Mouse (Mus musculus) embryonic facial prominence, embryonic 13.5 days (tissue): ENCODE data around the gene Nckap5. TPM values are rescaled to one million over a fixed set of nuclear protein-coding genes. Genes with fewer than 3 reads are reported as not detected.
"Not testable (repeated sequence)": the region's sequence is repeated elsewhere in the genome, so short reads cannot be mapped to it uniquely, and the experiment has no call there.

Experiments used
- ATAC-seq: fragments of 200-750 bp; cut with Nextera tagmentation; 2 replicates; pipeline ENCODE4 v1.8.0; 2017; ENCODE audit warnings: low read depth; ENCODE audit not compliant: insufficient number of reproducible peaks, insufficient read depth, low FRiP score, low TSS enrichment
- H3K27ac ChIP-seq: fragments of 300-500 bp; sonication (generic); 2 replicates; pipeline ENCODE4 v1.5.1; 2015; ENCODE audit warnings: moderate library complexity, mild to moderate bottlenecking, inconsistent platforms
- H3K27me3 ChIP-seq: fragments of 300-500 bp; sonication (generic); 2 replicates; pipeline ENCODE4 v1.6.1; 2015; ENCODE audit warnings: mild to moderate bottlenecking, inconsistent platforms
- H3K36me3 ChIP-seq: fragments of 300-500 bp; sonication (generic); 2 replicates; pipeline ENCODE4 v1.6.1; 2015; ENCODE audit warnings: mild to moderate bottlenecking, inconsistent platforms
- H3K4me1 ChIP-seq: fragments of 300-500 bp; sonication (generic); 2 replicates; pipeline ENCODE4 v1.6.1; 2015; ENCODE audit warnings: inconsistent platforms
- H3K4me2 ChIP-seq: fragments of 300-500 bp; sonication (generic); 2 replicates; pipeline ENCODE4 v1.6.1; 2015; ENCODE audit warnings: moderate library complexity, mild to moderate bottlenecking, inconsistent platforms
- H3K4me3 ChIP-seq: fragments of 300-500 bp; sonication (generic); 2 replicates; pipeline ENCODE4 v1.5.1; 2015; ENCODE audit warnings: mild to moderate bottlenecking, inconsistent platforms
- H3K9ac ChIP-seq: fragments of 300-500 bp; sonication (generic); 2 replicates; pipeline ENCODE4 v1.6.1; 2015; ENCODE audit warnings: mild to moderate bottlenecking, inconsistent platforms
- H3K9me3 ChIP-seq: fragments of 300-500 bp; sonication (generic); 2 replicates; pipeline ENCODE4 v1.6.1; 2016; ENCODE audit warnings: inconsistent platforms
- WGBS: fragments of 180-500 bp; shearing (Covaris S2); methylation state at CpG from one replicate; pipeline ENCODE4 v1.1.7; 2015; ENCODE audit warnings: mixed read lengths; 5-methylcytosine and 5-hydroxymethylcytosine counted together
- polyA plus RNA-seq: library from polyadenylated mRNA; unstranded; fragments of >200 nt; fragmentation: Nextera tagmentation; extraction: Ambion mirVana; gene quantifications from 2 replicates; pipeline ENCODE4 v1.2.1, GENCODE M21; 2015

Nckap5 gene
- polyA plus RNA-seq, 1 experiment from 2014 or later, result 11.3 TPM

DNA sequence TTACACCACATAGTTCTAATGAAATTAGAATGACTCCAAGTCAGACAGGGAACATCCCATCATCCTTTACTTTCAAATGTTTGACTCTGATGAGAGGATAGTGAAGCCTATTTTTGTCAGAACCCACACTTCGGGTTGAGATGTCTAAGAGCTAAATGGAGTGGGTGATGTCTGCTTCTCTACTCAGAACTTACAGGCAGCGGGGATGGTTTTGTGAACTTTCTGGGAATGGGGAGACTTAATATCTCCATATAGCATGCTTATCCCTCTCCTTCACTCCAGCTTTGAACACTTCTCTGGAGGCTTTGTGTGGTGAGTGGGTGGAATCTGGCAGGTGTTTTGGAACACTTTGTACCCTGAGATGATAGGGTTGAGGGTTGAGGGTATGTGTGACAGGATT is 698.3 kb downstream of the Nckap5 start:
- Histone ChIP-seq H3K27me3 (no peaks in the 10 kb centered on the region), H3K9ac (no peak overlapping the region), H3K4me2 (no peak overlapping the region), H3K4me3 (no peak overlapping the region), H3K9me3 (no peaks in the 10 kb centered on the region), H3K27ac (no peak overlapping the region), H3K4me1 (no peaks in the 10 kb centered on the region), H3K36me3 (no peaks in the 10 kb centered on the region)
- WGBS, result 89% methylated on average over 2 of the region's 2 CpGs
- ATAC-seq, result no peak

DNA sequence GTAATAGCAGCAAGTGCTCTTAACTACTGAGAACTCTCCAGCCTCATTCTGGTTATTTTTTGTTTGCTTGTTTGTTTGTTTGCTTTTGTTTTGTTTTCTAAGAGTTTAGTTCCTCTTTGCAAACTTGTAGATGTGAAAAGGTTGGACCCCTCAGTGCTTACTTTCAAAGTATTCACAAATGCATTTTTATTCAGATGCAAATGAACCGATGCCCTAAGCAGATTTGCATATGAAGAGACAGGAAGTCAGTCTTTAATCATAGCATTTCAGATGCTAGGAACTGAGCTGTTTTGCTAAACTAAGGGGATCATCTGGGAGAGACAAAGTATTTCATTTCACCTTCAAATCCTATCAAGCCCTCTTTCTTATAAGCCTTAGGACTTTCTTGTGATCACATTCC is 701.5 kb downstream of the Nckap5 start:
- 33% methylated on average over 1 of the region's 1 CpGs for WGBS
- no peaks in the 10 kb centered on the region for H3K27me3 ChIP-seq
- ATAC-seq, result no peak

DNA sequence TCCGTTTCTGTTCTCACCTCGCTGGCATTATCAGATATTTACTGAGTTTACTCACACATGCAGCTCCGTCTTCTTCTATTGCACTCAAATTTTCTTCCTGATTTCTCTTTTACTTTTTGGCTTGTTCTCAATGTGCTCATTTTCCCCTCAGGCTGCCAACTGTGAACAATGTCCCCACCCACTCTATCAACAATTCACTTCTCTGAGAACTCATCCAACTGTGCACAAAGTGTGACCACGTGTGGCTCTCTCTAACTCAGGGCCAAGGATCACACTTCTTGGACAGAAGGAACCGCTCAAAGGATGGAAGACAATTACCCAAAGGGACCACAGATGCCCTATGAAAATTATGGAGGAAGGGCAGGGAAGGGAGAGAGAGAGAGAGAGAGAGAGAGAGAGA is 707.5 kb downstream of the Nckap5 start:
- Histone ChIP-seq H3K4me3 (no peak overlapping the region), H3K4me1 (no peaks in the 10 kb centered on the region), H3K27ac (no peak overlapping the region), H3K9me3 (no peaks in the 10 kb centered on the region), H3K9ac (no peak overlapping the region), H3K4me2 (no peak overlapping the region), H3K27me3 (no peaks in the 10 kb centered on the region), H3K36me3 (no peaks in the 10 kb centered on the region)
- WGBS, result 71% methylated on average over 5 of the region's 5 CpGs
- no peak for ATAC-seq

More for the DNA sequence above, 701.5 kb downstream of the Nckap5 start:
- Histone ChIP-seq H3K36me3 (no peaks in the 10 kb centered on the region), H3K9me3 (no peaks in the 10 kb centered on the region), H3K27ac (no peak overlapping the region), H3K4me2 (no peak overlapping the region), H3K4me3 (no peak overlapping the region), H3K9ac (no peak overlapping the region), H3K4me1 (no peaks in the 10 kb centered on the region)

DNA sequence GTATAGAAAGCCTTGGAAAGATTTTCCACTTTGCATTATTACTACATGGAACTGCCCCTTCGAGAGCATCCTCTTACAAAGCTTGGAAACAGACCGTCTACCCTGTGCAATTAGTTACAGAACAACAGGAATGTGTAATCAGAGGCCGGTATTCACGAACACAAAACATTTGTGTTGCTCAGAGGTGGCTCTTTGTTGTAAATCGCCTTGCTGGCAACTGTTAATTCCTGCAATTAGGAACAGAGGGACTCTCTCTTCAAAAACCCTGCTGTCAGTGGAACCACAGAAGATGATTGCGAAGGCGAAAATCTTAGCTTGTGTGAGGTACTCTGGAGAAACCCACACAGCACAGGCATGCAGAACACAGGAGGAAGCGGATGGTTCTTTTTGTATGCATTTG is 710.1 kb downstream of the Nckap5 start:
- Histone ChIP-seq H3K4me3 (no peak overlapping the region), H3K4me1 (no peaks in the 10 kb centered on the region), H3K4me2 (no peak overlapping the region), H3K27me3 (no peaks in the 10 kb centered on the region), H3K9ac (no peak overlapping the region), H3K9me3 (no peaks in the 10 kb centered on the region), H3K27ac (no peak overlapping the region), H3K36me3 (no peaks in the 10 kb centered on the region)
- 26% methylated on average over 8 of the region's 8 CpGs for WGBS
- no peak for ATAC-seq

DNA sequence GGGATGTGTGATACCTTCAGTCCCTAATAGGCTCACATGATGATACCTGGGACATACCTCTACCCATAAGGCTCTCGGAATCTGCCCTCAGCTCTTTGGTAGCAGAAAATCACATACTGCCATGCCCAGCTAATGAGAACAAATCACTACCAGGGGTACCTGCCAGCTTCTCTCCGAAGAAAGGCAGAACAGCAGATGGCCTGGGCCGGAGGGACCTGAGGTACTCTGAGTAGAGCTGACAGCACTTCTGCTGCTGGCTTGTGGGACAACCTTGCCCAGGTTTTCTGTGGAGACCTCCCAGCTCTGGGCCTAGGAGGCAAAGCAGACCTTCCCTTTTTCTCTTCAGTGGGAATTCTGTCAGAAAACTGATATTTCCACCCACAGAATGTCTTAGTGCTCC is 714.6 kb downstream of the Nckap5 start:
- H3K4me2 ChIP-seq, result no peak overlapping the region
- no peaks in the 10 kb centered on the region for H3K4me1 ChIP-seq
- no peak overlapping the region for H3K9ac ChIP-seq
- H3K4me3 ChIP-seq, result no peak overlapping the region
- WGBS, result 75% methylated on average over 3 of the region's 3 CpGs
- ATAC-seq, result no peak
- no peaks in the 10 kb centered on the region for H3K9me3 ChIP-seq
- H3K27ac ChIP-seq, result no peak overlapping the region
- no peaks in the 10 kb centered on the region for H3K36me3 ChIP-seq
- no peaks in the 10 kb centered on the region for H3K27me3 ChIP-seq

DNA sequence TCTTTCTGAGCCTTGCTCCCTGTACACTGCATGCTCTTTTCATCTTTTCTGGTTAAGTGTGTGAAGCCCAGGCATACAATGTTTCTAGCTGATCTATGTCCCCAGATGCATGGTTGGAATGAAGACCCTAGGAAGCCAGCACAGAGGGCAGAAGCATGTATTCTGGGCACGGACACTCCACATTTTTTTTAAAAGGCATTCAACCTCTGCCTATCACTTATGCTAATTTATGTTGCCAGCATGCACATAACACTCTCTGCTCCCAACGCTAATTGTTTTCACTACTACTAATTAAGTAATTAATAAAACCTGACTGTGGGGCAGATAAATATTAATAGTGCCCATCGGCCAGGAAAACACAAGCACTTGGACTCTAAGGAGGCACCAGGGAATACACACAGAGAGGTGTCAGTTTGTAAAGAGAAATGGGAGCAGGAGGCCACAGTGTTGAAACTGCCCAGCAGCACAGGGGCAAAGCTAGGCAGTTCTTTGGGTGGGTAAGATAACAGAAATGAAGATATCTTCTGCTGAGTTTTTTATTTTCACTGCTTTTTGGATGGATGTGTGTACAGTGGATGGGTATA is 724.8 kb downstream of the Nckap5 start:
- no peaks in the 10 kb centered on the region for H3K4me1 ChIP-seq
- WGBS, result 86% methylated on average over 3 of the region's 3 CpGs

DNA sequence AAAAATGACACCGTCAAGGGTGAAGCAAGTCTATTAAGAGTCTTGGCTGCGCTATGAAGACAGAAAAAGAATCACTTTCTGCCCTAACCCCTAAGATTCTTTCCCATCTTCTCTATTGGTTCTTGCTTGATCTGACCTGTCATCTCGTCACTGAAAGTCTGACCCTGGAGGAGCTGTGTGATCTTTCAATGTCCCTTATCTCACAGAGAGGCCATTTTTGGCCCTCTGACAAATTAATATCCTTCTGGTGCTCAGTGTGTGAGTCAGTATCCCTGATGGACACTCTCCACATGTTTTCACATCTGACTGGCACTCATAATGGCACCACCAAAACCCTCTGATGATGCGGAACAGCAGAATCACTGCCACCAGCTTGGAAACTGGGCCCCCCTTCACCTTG is 736.3 kb downstream of the Nckap5 start:
- Histone ChIP-seq H3K9ac (no peak overlapping the region), H3K27ac (no peak overlapping the region), H3K9me3 (no peaks in the 10 kb centered on the region), H3K4me2 (no peak overlapping the region), H3K4me1 (no peaks in the 10 kb centered on the region), H3K4me3 (no peak overlapping the region), H3K27me3 (no peaks in the 10 kb centered on the region), H3K36me3 (no peaks in the 10 kb centered on the region)
- ATAC-seq, result no peak
- WGBS, result 92% methylated on average over 4 of the region's 4 CpGs

More for the DNA sequence above, 724.8 kb downstream of the Nckap5 start:
- Histone ChIP-seq H3K36me3 (no peaks in the 10 kb centered on the region), H3K4me3 (no peak overlapping the region), H3K9me3 (no peaks in the 10 kb centered on the region), H3K27me3 (no peaks in the 10 kb centered on the region), H3K4me2 (no peak overlapping the region), H3K27ac (no peak overlapping the region), H3K9ac (no peak overlapping the region)
- ATAC-seq, result no peak

DNA sequence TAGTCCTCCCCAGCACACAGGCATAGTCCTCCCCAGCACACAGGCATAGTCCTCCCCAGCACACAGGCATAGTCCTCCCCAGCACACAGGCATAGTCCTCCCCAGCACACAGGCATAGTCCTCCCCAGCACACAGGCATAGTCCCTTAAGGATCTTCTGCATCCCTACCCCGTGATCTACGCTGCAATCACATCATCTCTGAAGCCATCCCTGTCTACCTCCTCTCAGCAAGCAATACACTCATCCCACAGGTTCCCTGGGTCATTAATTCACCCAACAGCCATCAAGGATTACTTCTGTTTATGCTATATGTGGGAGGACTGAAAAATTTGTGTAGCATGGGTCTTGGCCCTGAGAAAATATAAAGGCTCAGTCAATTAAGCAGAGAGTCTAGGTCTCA is 738.6 kb downstream of the Nckap5 start:
- 90% methylated on average over 2 of the region's 2 CpGs for WGBS
- not testable (repeated sequence) for H3K4me1 ChIP-seq

DNA sequence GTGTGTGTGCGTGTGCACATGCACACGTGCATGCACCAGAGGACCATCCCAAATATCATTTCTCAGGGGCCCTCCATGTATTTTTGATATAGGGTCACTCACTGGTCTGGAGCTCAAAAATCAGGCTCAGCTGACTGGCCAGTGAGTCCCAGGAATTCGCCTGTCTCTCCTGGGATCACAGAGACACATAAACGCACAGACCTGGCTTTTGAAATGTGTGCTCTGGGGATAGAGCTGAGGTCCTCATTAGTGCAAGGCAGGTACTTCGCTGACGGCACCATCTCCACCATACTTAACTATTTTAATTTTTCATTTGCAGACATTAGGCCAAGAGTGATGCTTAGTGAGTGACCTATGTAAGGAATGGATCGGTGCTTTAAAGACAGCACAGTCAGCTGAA is 743.4 kb downstream of the Nckap5 start:
- ATAC-seq, result no peak
- WGBS, result 86% methylated on average over 7 of the region's 7 CpGs
- no peaks in the 10 kb centered on the region for H3K4me1 ChIP-seq

More for the DNA sequence above, 738.6 kb downstream of the Nckap5 start:
- not testable (repeated sequence) for H3K4me2 ChIP-seq, H3K9ac ChIP-seq, H3K36me3 ChIP-seq, H3K27ac ChIP-seq, H3K9me3 ChIP-seq, H3K27me3 ChIP-seq, H3K4me3 ChIP-seq, ATAC-seq

DNA sequence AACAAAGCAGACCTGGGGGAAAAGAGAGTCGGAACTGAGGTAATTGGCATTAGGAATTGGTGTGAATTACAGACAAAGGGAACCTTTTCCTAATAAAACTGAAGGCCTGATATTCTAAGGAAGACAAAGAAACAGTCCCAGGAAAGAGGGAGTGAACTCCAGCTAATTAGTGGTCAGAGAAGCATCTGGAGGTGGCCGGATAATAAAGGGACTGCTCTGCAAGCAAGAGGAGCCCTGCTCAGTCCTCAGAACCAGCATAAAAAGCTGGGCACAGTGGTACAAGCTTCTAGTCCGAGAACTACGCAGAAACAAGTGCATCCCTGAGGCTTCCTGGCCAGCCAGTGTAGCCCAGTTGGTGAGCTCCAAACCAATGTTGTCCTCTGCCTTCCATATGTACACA is 754.3 kb downstream of the Nckap5 start:
- no peak overlapping the region for H3K4me2 ChIP-seq
- H3K27ac ChIP-seq, result no peak overlapping the region
- 31% methylated on average over 4 of the region's 4 CpGs for WGBS
- no peaks in the 10 kb centered on the region for H3K4me1 ChIP-seq
- H3K36me3 ChIP-seq, result no peaks in the 10 kb centered on the region
- no peak for ATAC-seq
- H3K27me3 ChIP-seq, result no peaks in the 10 kb centered on the region
- H3K4me3 ChIP-seq, result no peak overlapping the region
- H3K9ac ChIP-seq, result no peak overlapping the region
- no peaks in the 10 kb centered on the region for H3K9me3 ChIP-seq

More for the DNA sequence above, 743.4 kb downstream of the Nckap5 start:
- no peak overlapping the region for H3K4me2 ChIP-seq
- H3K4me3 ChIP-seq, result no peak overlapping the region
- no peak overlapping the region for H3K27ac ChIP-seq
- no peaks in the 10 kb centered on the region for H3K9me3 ChIP-seq
- no peak overlapping the region for H3K9ac ChIP-seq
- no peaks in the 10 kb centered on the region for H3K27me3 ChIP-seq
- no peaks in the 10 kb centered on the region for H3K36me3 ChIP-seq

DNA sequence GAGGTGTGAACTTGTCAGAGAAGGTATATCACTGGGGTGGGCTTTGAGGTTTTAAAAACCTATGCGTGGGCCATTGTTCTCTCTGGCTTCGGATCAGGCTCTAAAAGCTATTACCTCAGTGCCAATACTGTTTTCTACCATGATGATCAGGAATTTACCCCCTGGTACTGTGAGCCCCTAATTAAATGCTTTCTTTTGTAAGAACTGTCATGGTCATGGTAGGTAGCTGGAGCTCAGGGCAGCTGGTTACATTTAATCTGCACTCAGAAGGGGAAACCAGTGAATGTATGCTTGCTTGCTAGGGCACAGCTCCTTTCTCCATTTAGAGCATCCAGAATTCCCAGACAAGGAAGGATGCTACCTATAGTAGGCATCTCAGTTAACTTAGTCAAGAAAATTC is 759.7 kb downstream of the Nckap5 start:
- no peak overlapping the region for H3K27ac ChIP-seq
- H3K4me2 ChIP-seq, result no peak overlapping the region
- H3K9ac ChIP-seq, result no peak overlapping the region
- no peaks in the 10 kb centered on the region for H3K27me3 ChIP-seq
- H3K4me3 ChIP-seq, result no peak overlapping the region
- H3K36me3 ChIP-seq, result no peaks in the 10 kb centered on the region
- H3K4me1 ChIP-seq, result no peaks in the 10 kb centered on the region
- ATAC-seq, result no peak
- no peaks in the 10 kb centered on the region for H3K9me3 ChIP-seq
- WGBS, result 81% methylated on average over 2 of the region's 2 CpGs

DNA sequence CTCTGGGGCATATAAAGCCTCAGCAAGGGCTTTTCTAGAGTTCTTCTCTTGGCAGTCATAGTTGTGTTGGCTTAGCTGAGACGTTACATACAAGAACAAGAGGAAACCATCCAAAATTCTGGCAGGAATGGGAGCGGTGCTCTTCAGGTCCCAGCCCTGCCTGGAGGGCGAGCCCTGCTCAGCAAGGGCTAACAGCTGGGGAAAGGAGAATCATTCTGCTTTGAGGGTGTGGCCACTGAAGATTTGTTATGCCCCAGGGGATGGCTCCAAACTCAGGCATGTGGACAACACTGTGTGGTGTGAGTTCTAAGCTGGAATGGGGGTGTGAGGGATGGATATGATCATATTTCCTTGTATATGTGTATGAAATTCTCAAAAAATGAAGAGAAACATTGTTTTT is 779.1 kb downstream of the Nckap5 start:
- no peak for ATAC-seq
- no peak overlapping the region for H3K4me3 ChIP-seq
- H3K4me1 ChIP-seq, result 0 out of 2 replicates have a peak, but pooled peaks cover 4% of the 10 kb centered on the region
- H3K9ac ChIP-seq, result no peak overlapping the region
- no peaks in the 10 kb centered on the region for H3K36me3 ChIP-seq
- no peaks in the 10 kb centered on the region for H3K27me3 ChIP-seq
- 51% methylated on average over 3 of the region's 3 CpGs for WGBS
- H3K9me3 ChIP-seq, result no peaks in the 10 kb centered on the region
- H3K4me2 ChIP-seq, result no peak overlapping the region
- H3K27ac ChIP-seq, result no peak overlapping the region

DNA sequence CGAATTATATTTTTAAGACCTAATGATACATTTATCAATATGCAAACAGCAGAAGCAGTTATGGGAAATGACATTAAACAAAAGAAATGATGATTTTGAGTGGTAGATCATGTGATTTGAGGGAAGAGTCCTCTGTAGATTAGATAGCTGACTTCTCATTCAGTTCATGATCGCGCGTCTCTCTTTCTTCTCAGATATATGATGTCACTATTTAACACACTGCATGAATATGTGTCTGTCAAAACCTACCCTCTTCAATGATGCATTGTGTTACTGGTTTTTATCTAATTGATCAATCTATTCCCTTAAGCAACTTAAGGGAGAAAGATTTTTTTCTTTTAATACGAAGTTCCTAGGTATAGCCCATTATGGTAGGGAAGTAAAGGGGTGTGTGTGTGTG is 787.7 kb downstream of the Nckap5 start:
- Histone ChIP-seq H3K4me1 (no peaks in the 10 kb centered on the region), H3K27me3 (no peaks in the 10 kb centered on the region), H3K4me2 (no peak overlapping the region), H3K27ac (no peak overlapping the region), H3K9me3 (no peaks in the 10 kb centered on the region), H3K36me3 (no peaks in the 10 kb centered on the region), H3K9ac (no peak overlapping the region), H3K4me3 (no peak overlapping the region)
- whole genome bisulfite sequencing, result 86% methylated on average over 5 of the region's 5 CpGs
- ATAC-seq, result no peak
